Comparison of ENCODE assay signal across 13 mouse cellular contexts in genomic region chr6:95017911-95018310, GRCm38 (mm10).
DNase-seq lines count a peak whose midpoint lies in the region; ATAC-seq and TF ChIP-seq lines count a peak whose summit lies in the region.
"Had no signal": no experiment of that assay in that cellular context is flagged by ENCODE, and none has a peak within 500 bp of the region (broad histone marks: within the 10 kb centered on the region; RNA-seq: fewer than 3 reads in every experiment).

No protein-coding gene starts in this region.

- TF ChIP-seq CTCF in heart, adult 2 months (IDR thresholded peaks at IDR 0.05): no peak

- H3K9me3 ChIP-seq in hindbrain, embryonic 10.5 days: no peaks in the 10 kb centered on the region
- H3K9me3 ChIP-seq in hindbrain, embryonic 14.5 days (ENCODE audit: control insufficient read depth, low read length): no peaks in the 10 kb centered on the region
- no peaks in the 10 kb centered on the region for H3K9me3 ChIP-seq in ES-E14 (ENCODE audit: control insufficient read depth, insufficient read depth, low read depth, low read length)
- H3K9me3 ChIP-seq in hindbrain, embryonic 16.5 days (ENCODE audit: control insufficient read depth, low read length): no peaks in the 10 kb centered on the region
- H3K9me3 ChIP-seq: forebrain, embryonic 10.5 days had no signal

- no peak overlapping the region for H3K9ac ChIP-seq in hindbrain, embryonic 14.5 days
- H3K9ac ChIP-seq in ES-E14 (ENCODE audit: insufficient read depth, low read depth, low read length, poor library complexity, severe bottlenecking): no peak overlapping the region
- no peak overlapping the region for H3K9ac ChIP-seq in hindbrain, embryonic 16.5 days (ENCODE audit: low read depth, low read length)
- H3K9ac ChIP-seq in heart, adult 2 months (ENCODE audit: low read depth, low read length): no peak overlapping the region

- no peaks in the 10 kb centered on the region for H3K36me3 ChIP-seq in hindbrain, embryonic 10.5 days
- H3K36me3 ChIP-seq in hindbrain, embryonic 14.5 days (replicated peaks; ENCODE audit: control insufficient read depth, insufficient read depth): no peaks in the 10 kb centered on the region
- H3K36me3 ChIP-seq in ES-E14 (ENCODE audit: control insufficient read depth, insufficient read depth, low read length, poor library complexity, severe bottlenecking): no peaks in the 10 kb centered on the region
- H3K36me3 ChIP-seq in hindbrain, embryonic 16.5 days (ENCODE audit: control insufficient read depth, insufficient read depth, low read length): no peaks in the 10 kb centered on the region
- no peaks in the 10 kb centered on the region for H3K36me3 ChIP-seq in heart, adult 2 months (ENCODE audit: control insufficient read depth, insufficient read depth, low read length)
- H3K36me3 ChIP-seq: forebrain, embryonic 10.5 days had no signal

- in situ Hi-C loops in ES-E14 (cut with MboI; ENCODE audit: low sequenced_read_pairs in 2 of 2, unreplicated experiment in 2 of 2): no loop called here

- ATAC-seq in hindbrain, embryonic 14.5 days (ENCODE audit: low FRiP score): no peak
- ATAC-seq in hindbrain, embryonic 16.5 days: no peak

- peak overlapping the region; percentile 46; the same call in 1 of the 2 replicates for H3K27ac ChIP-seq in hindbrain, embryonic 10.5 days
- H3K27ac ChIP-seq in hindbrain, embryonic 14.5 days: no peak overlapping the region; the same call in 1 of the 2 replicates
- H3K27ac ChIP-seq in ES-E14 (ENCODE audit: insufficient read depth, low read depth, low read length, poor library complexity, severe bottlenecking): no peak overlapping the region
- 0 out of 2 replicates have a peak overlapping the region, but pooled peaks have one; percentile 31 for H3K27ac ChIP-seq in hindbrain, embryonic 16.5 days (ENCODE audit: low read depth, low read length)
- no peak overlapping the region for H3K27ac ChIP-seq in heart, adult 2 months
- H3K27ac ChIP-seq: forebrain, embryonic 10.5 days; macrophage had no signal

- H3K4me1 ChIP-seq in hindbrain, embryonic 10.5 days (replicated peaks): peaks cover 33% of the 10 kb centered on the region
- H3K4me1 ChIP-seq in hindbrain, embryonic 14.5 days (replicated peaks; ENCODE audit: control insufficient read depth, insufficient read depth, low read length): peaks cover 10% of the 10 kb centered on the region; the same call in 1 of the 2 replicates
- no peaks in the 10 kb centered on the region for H3K4me1 ChIP-seq in ES-E14 (ENCODE audit: control insufficient read depth in 2 of 2, insufficient read depth in 2 of 2, low read length in 2 of 2, poor library complexity in 1 of 2)
- H3K4me1 ChIP-seq in hindbrain, embryonic 16.5 days (ENCODE audit: control insufficient read depth, insufficient read depth, low read depth, low read length): peaks cover 3% of the 10 kb centered on the region
- H3K4me1 ChIP-seq in heart, adult 2 months (ENCODE audit: control insufficient read depth, insufficient read depth, low read length): no peaks in the 10 kb centered on the region

- no peak for TF ChIP-seq EP300 in heart, adult 2 months (IDR thresholded peaks at IDR 0.05; ENCODE audit: insufficient read depth, low read depth, low read length)

- no peaks in the 10 kb centered on the region for H3K79me2 ChIP-seq in heart, adult 2 months (replicated peaks; ENCODE audit: control insufficient read depth, insufficient read depth, low read length)

- no peaks in the 10 kb centered on the region for H3K27me3 ChIP-seq in hindbrain, embryonic 10.5 days (ENCODE audit: insufficient read depth, poor library complexity, severe bottlenecking)
- no peaks in the 10 kb centered on the region for H3K27me3 ChIP-seq in hindbrain, embryonic 14.5 days (ENCODE audit: control insufficient read depth, insufficient read depth, low read length)
- H3K27me3 ChIP-seq in hindbrain, embryonic 16.5 days (replicated peaks; ENCODE audit: control insufficient read depth, insufficient read depth, low read length): no peaks in the 10 kb centered on the region
- H3K27me3 ChIP-seq in heart, adult 2 months (ENCODE audit: control insufficient read depth, insufficient read depth, low read length): no peaks in the 10 kb centered on the region

- intact Hi-C loops in heart, adult 2 months (cut with DNase I): no loop called here

- WGBS in hindbrain, embryonic 10.5 days: 41% methylated on average over 4 of the region's 4 CpGs
- 15% methylated on average over 4 of the region's 4 CpGs for WGBS in hindbrain, embryonic 14.5 days
- 30% methylated on average over 4 of the region's 4 CpGs for WGBS in hindbrain, embryonic 16.5 days
- WGBS in heart, adult 2 months: 61% methylated on average over 4 of the region's 4 CpGs

- no peak overlapping the region for H3K4me2 ChIP-seq in hindbrain, embryonic 14.5 days (replicated peaks)
- no peak overlapping the region for H3K4me2 ChIP-seq in hindbrain, embryonic 16.5 days (ENCODE audit: low read length)

- peak; percentile 25 for DNase-seq in hindbrain, embryonic 10.5 days (ENCODE audit: low spot score)
- no peak for DNase-seq in hindbrain, embryonic 14.5 days (ENCODE audit: low spot score)
- DNase-seq in A20 (ENCODE audit: low read depth, low spot score) (peak; percentile 50), ES-E14 (ENCODE audit: low read depth, low spot score) (peak; percentile 11)
- DNase-seq in left cerebral cortex, adult 8-10 months (ENCODE audit: low spot score in 2 of 2): no peak
- no peak for DNase-seq in layer of hippocampus, postnatal 25 days (ENCODE audit: extremely low spot score in 1 of 2, low spot score in 1 of 2)
- DNase-seq in heart, adult 2 months: no peak
- DNase-seq: cerebellum, postnatal 36 days; layer of hippocampus, adult 9-11 months; liver had no signal

- no peak overlapping the region for H3K4me3 ChIP-seq in hindbrain, embryonic 10.5 days
- no peak overlapping the region for H3K4me3 ChIP-seq in hindbrain, embryonic 14.5 days (replicated peaks; ENCODE audit: low read length)
- H3K4me3 ChIP-seq in ES-E14 (ENCODE audit: insufficient read depth in 1 of 2, low read depth in 1 of 2, low read length in 2 of 2, poor library complexity in 1 of 2, severe bottlenecking in 1 of 2): no peak overlapping the region
- no peak overlapping the region for H3K4me3 ChIP-seq in hindbrain, embryonic 16.5 days (ENCODE audit: low read length)
- H3K4me3 ChIP-seq in heart, adult 2 months: no peak overlapping the region
- H3K4me3 ChIP-seq: forebrain, embryonic 10.5 days had no signal

- TF ChIP-seq POLR2A in heart, adult 2 months (IDR thresholded peaks at IDR 0.05; ENCODE audit: insufficient read depth, low read depth, low read length): no peak

TF ChIP-seq in ES-E14, 5 proteins besides CTCF, POLR2A, EP300 and RAD21:
- no peak for TF ChIP-seq MAFK (IDR thresholded peaks at IDR 0.05; ENCODE audit: insufficient read depth, low read depth, low read length)
- no peak for TF ChIP-seq CHD2 (IDR thresholded peaks at IDR 0.05; ENCODE audit: low read depth, low read length)
- no peak for TF ChIP-seq ZNF384 (IDR thresholded peaks at IDR 0.05; ENCODE audit: low read depth, low read length)
- no peak for TF ChIP-seq ZC3H11A (IDR thresholded peaks at IDR 0.05; ENCODE audit: borderline replicate concordance, low read depth, low read length)
- no peak for TF ChIP-seq HCFC1 (IDR thresholded peaks at IDR 0.05; ENCODE audit: borderline replicate concordance, insufficient read depth, low read length)

Comparison
In these comparisons a context has a peak if more than half of its experiments do, and no peak if none do; other contexts are left out.
1. DNase-seq: peak in hindbrain, embryonic 10.5 days (single experiment), A20 (single experiment) and ES-E14 (single experiment); none in hindbrain, embryonic 14.5 days (single experiment), left cerebral cortex, adult 8-10 months (0 of 2), layer of hippocampus, postnatal 25 days (0 of 2) and heart, adult 2 months (0 of 2).
2. H3K27ac ChIP-seq: peak in hindbrain, embryonic 10.5 days (single experiment) and hindbrain, embryonic 16.5 days (single experiment); none in hindbrain, embryonic 14.5 days (single experiment), ES-E14 (single experiment) and heart, adult 2 months (single experiment).